Mouse (Mus musculus): ENCODE measurements around the gene Spcs2. TPM values are rescaled to one million over a fixed set of nuclear protein-coding genes. Genes with fewer than 3 reads are reported as not detected.

The Spcs2 gene
- polyA plus RNA-seq, 1 experiment from 2014 or later, result 307 TPM

GRCm38 (mm10) chr7:99836781-99837180, 26.5 kb downstream of the Spcs2 start:
- H3K4me3 ChIP-seq (ENCODE audit: low read depth, low read length), result no peak overlapping the region
- H3K4me2 ChIP-seq (ENCODE audit: low read length), result no peak overlapping the region
- no peaks in the 10 kb centered on the region for H3K27me3 ChIP-seq (replicated peaks; ENCODE audit: control insufficient read depth, insufficient read depth, low read length)
- H3K9ac ChIP-seq (ENCODE audit: low read length), result no peak overlapping the region
- H3K9me3 ChIP-seq (ENCODE audit: control insufficient read depth, low read length), result no peaks in the 10 kb centered on the region
- H3K27ac ChIP-seq (ENCODE audit: low read depth), result no peak overlapping the region
- H3K36me3 ChIP-seq (ENCODE audit: control insufficient read depth, insufficient read depth, low read length), result peaks cover 52% of the 10 kb centered on the region
- DNase-seq (ENCODE audit: low spot score) (no peak), ATAC-seq (replicated peaks; ENCODE audit: low FRiP score, low TSS enrichment, low read depth) (no peak)
- H3K4me1 ChIP-seq (replicated peaks; ENCODE audit: control insufficient read depth, insufficient read depth, low read length), result 0 out of 2 replicates have a peak, but pooled peaks cover 10% of the 10 kb centered on the region
- 52% methylated on average over 4 of the region's 4 CpGs for WGBS

GRCm38 (mm10) chr7:99834314-99834853, 28.9 kb downstream of the Spcs2 start:
- H3K9ac ChIP-seq (ENCODE audit: low read length), result no peak overlapping the region
- H3K4me1 ChIP-seq (replicated peaks; ENCODE audit: control insufficient read depth, insufficient read depth, low read length), result 0 out of 2 replicates have a peak, but pooled peaks cover 10% of the 10 kb centered on the region
- peaks cover 30% of the 10 kb centered on the region for H3K36me3 ChIP-seq (ENCODE audit: control insufficient read depth, insufficient read depth, low read length)
- no peak for DNase-seq (ENCODE audit: low spot score)
- no peaks in the 10 kb centered on the region for H3K27me3 ChIP-seq (replicated peaks; ENCODE audit: control insufficient read depth, insufficient read depth, low read length)
- H3K4me2 ChIP-seq (ENCODE audit: low read length), result no peak overlapping the region
- ATAC-seq (replicated peaks; ENCODE audit: low FRiP score, low TSS enrichment, low read depth), result no peak
- H3K27ac ChIP-seq (ENCODE audit: low read depth), result no peak overlapping the region
- no peaks in the 10 kb centered on the region for H3K9me3 ChIP-seq (ENCODE audit: control insufficient read depth, low read length)
- H3K4me3 ChIP-seq (ENCODE audit: low read depth, low read length), result no peak overlapping the region
- 88% methylated on average over 5 of the region's 5 CpGs for whole genome bisulfite sequencing

GRCm38 (mm10) chr7:99833846-99834222, 29.4 kb downstream of the Spcs2 start:
- ATAC-seq (replicated peaks; ENCODE audit: low FRiP score, low TSS enrichment, low read depth) (no peak), DNase-seq (ENCODE audit: low spot score) (no peak)
- Histone ChIP-seq H3K27me3 (replicated peaks; ENCODE audit: control insufficient read depth, insufficient read depth, low read length) (no peaks in the 10 kb centered on the region), H3K9ac (ENCODE audit: low read length) (no peak overlapping the region), H3K4me3 (ENCODE audit: low read depth, low read length) (no peak overlapping the region), H3K4me2 (ENCODE audit: low read length) (no peak overlapping the region), H3K36me3 (ENCODE audit: control insufficient read depth, insufficient read depth, low read length) (peaks cover 24% of the 10 kb centered on the region), H3K4me1 (replicated peaks; ENCODE audit: control insufficient read depth, insufficient read depth, low read length) (0 out of 2 replicates have a peak, but pooled peaks cover 10% of the 10 kb centered on the region), H3K27ac (ENCODE audit: low read depth) (no peak overlapping the region), H3K9me3 (ENCODE audit: control insufficient read depth, low read length) (no peaks in the 10 kb centered on the region)
- 92% methylated on average over 2 of the region's 2 CpGs for WGBS

- no peak overlapping the region for H3K4me3 ChIP-seq (ENCODE audit: low read depth, low read length)
- ATAC-seq (replicated peaks; ENCODE audit: low FRiP score, low TSS enrichment, low read depth) (no peak), DNase-seq (ENCODE audit: low spot score) (no peak)
- H3K9me3 ChIP-seq (ENCODE audit: control insufficient read depth, low read length), result no peaks in the 10 kb centered on the region
- H3K27me3 ChIP-seq (replicated peaks; ENCODE audit: control insufficient read depth, insufficient read depth, low read length), result no peaks in the 10 kb centered on the region
- H3K4me1 ChIP-seq (replicated peaks; ENCODE audit: control insufficient read depth, insufficient read depth, low read length), result 0 out of 2 replicates have a peak, but pooled peaks cover 9% of the 10 kb centered on the region
- no peak overlapping the region for H3K27ac ChIP-seq (ENCODE audit: low read depth)
- WGBS, result 82% methylated on average over 5 of the region's 5 CpGs
- no peak overlapping the region for H3K9ac ChIP-seq (ENCODE audit: low read length)
- H3K4me2 ChIP-seq (ENCODE audit: low read length), result no peak overlapping the region
- peaks cover 19% of the 10 kb centered on the region for H3K36me3 ChIP-seq (ENCODE audit: control insufficient read depth, insufficient read depth, low read length)
These were observed 30.0 kb downstream of the Spcs2 start for GRCm38 (mm10) chr7:99833115-99833845.

GRCm38 (mm10) chr7:99828083-99828570, 35.1 kb downstream of the Spcs2 start, which contains the start of gene Neu3:
Neu3 (minus strand) TSS chr7:99828417.
- peak within 1 kb of the TSS; percentile 58 for H3K4me2 ChIP-seq (ENCODE audit: low read length)
- H3K27me3 ChIP-seq (replicated peaks; ENCODE audit: control insufficient read depth, insufficient read depth, low read length), result no peaks in the 10 kb centered on the region
- peak; percentile 96 for ATAC-seq (replicated peaks; ENCODE audit: low FRiP score, low TSS enrichment, low read depth)
- H3K4me3 ChIP-seq (ENCODE audit: low read depth, low read length), result peak within 1 kb of the TSS; percentile 53
- DNase-seq (ENCODE audit: low spot score), result peak; percentile 94
- under 1% methylated on average over 26 of the region's 26 CpGs for WGBS
- no peaks in the 10 kb centered on the region for H3K4me1 ChIP-seq (replicated peaks; ENCODE audit: control insufficient read depth, insufficient read depth, low read length)
- H3K36me3 ChIP-seq (ENCODE audit: control insufficient read depth, insufficient read depth, low read length), result no peaks in the 10 kb centered on the region
- H3K9me3 ChIP-seq (ENCODE audit: control insufficient read depth, low read length), result no peaks in the 10 kb centered on the region
- peak within 1 kb of the TSS; percentile 63 for H3K9ac ChIP-seq (ENCODE audit: low read length)
- peak within 1 kb of the TSS; percentile 82 for H3K27ac ChIP-seq (ENCODE audit: low read depth)

GRCm38 (mm10) chr7:99826096-99826495, 37.2 kb downstream of the Spcs2 start:
- Histone ChIP-seq H3K9ac (ENCODE audit: low read length) (no peak overlapping the region), H3K4me3 (ENCODE audit: low read depth, low read length) (no peak overlapping the region), H3K27me3 (replicated peaks; ENCODE audit: control insufficient read depth, insufficient read depth, low read length) (no peaks in the 10 kb centered on the region), H3K4me1 (replicated peaks; ENCODE audit: control insufficient read depth, insufficient read depth, low read length) (no peaks in the 10 kb centered on the region), H3K4me2 (ENCODE audit: low read length) (no peak overlapping the region), H3K36me3 (ENCODE audit: control insufficient read depth, insufficient read depth, low read length) (no peaks in the 10 kb centered on the region), H3K9me3 (ENCODE audit: control insufficient read depth, low read length) (no peaks in the 10 kb centered on the region), H3K27ac (ENCODE audit: low read depth) (no peak overlapping the region)
- DNase-seq (ENCODE audit: low spot score), result no peak
- ATAC-seq (replicated peaks; ENCODE audit: low FRiP score, low TSS enrichment, low read depth), result no peak
- WGBS, result 74% methylated on average over 6 of the region's 6 CpGs

- Histone ChIP-seq H3K4me3 (ENCODE audit: low read depth, low read length) (no peak overlapping the region), H3K4me2 (ENCODE audit: low read length) (no peak overlapping the region)
These were observed 37.8 kb downstream of the Spcs2 start for GRCm38 (mm10) chr7:99825511-99825910.

GRCm38 (mm10) chr7:99824649-99825483, 38.4 kb downstream of the Spcs2 start:
- no peak for DNase-seq (ENCODE audit: low spot score)
- Histone ChIP-seq H3K36me3 (ENCODE audit: control insufficient read depth, insufficient read depth, low read length) (no peaks in the 10 kb centered on the region), H3K4me2 (ENCODE audit: low read length) (no peak overlapping the region), H3K9me3 (ENCODE audit: control insufficient read depth, low read length) (no peaks in the 10 kb centered on the region), H3K27me3 (replicated peaks; ENCODE audit: control insufficient read depth, insufficient read depth, low read length) (no peaks in the 10 kb centered on the region), H3K9ac (ENCODE audit: low read length) (no peak overlapping the region), H3K4me1 (replicated peaks; ENCODE audit: control insufficient read depth, insufficient read depth, low read length) (no peaks in the 10 kb centered on the region), H3K4me3 (ENCODE audit: low read depth, low read length) (no peak overlapping the region), H3K27ac (ENCODE audit: low read depth) (no peak overlapping the region)
- ATAC-seq (replicated peaks; ENCODE audit: low FRiP score, low TSS enrichment, low read depth), result no peak
- WGBS, result 67% methylated on average over 16 of the region's 16 CpGs

More at GRCm38 (mm10) chr7:99825511-99825910, 37.8 kb downstream of the Spcs2 start:
- no peaks in the 10 kb centered on the region for H3K27me3 ChIP-seq (replicated peaks; ENCODE audit: control insufficient read depth, insufficient read depth, low read length)
- H3K9me3 ChIP-seq (ENCODE audit: control insufficient read depth, low read length), result no peaks in the 10 kb centered on the region
- ATAC-seq (replicated peaks; ENCODE audit: low FRiP score, low TSS enrichment, low read depth) (no peak), DNase-seq (ENCODE audit: low spot score) (no peak)
- no peaks in the 10 kb centered on the region for H3K36me3 ChIP-seq (ENCODE audit: control insufficient read depth, insufficient read depth, low read length)
- H3K4me1 ChIP-seq (replicated peaks; ENCODE audit: control insufficient read depth, insufficient read depth, low read length), result no peaks in the 10 kb centered on the region
- WGBS, result 81% methylated on average over 9 of the region's 9 CpGs
- H3K27ac ChIP-seq (ENCODE audit: low read depth), result no peak overlapping the region
- H3K9ac ChIP-seq (ENCODE audit: low read length), result no peak overlapping the region

Measured in intestine, embryonic 14.5 days (tissue).